Comparison of ENCODE assay signal across 8 mouse cellular contexts in genomic region chr5:114153490-114153889, GRCm38 (mm10). TPM values are rescaled to one million over a fixed set of nuclear protein-coding genes. Genes with fewer than 3 reads are reported as not detected.
DNase-seq lines count a peak whose midpoint lies in the region; ATAC-seq and TF ChIP-seq lines count a peak whose summit lies in the region.

No protein-coding gene starts in this region.

- intact Hi-C loops in left cerebral cortex, adult 2 months (cut with DNase I): no loop called here
- intact Hi-C loops in left cerebral cortex, postnatal 36 days (cut with DNase I): no loop called here

- peak; percentile 40; the same call in 1 of the 2 replicates for ATAC-seq in megakaryocyte-erythroid progenitor cell, adult 5-6 weeks (replicated peaks; ENCODE audit: low FRiP score, low TSS enrichment, poor library complexity, severe bottlenecking)
- ATAC-seq in activated CD4-positive, CD25-positive, alpha-beta regulatory T cell, adult 4 months: no peak

- H3K27ac ChIP-seq in left cerebral cortex, adult 2 months: no peak overlapping the region

- no peak overlapping the region for H3K4me3 ChIP-seq in left cerebral cortex, adult 2 months

- DNase-seq in left cerebral cortex, adult 2 months (ENCODE audit: extremely low spot score in 1 of 2, low spot score in 2 of 2): no peak
- DNase-seq in left cerebral cortex, postnatal 36 days (ENCODE audit: low spot score in 2 of 2): no peak
- DNase-seq in embryo, embryonic 10 days (ENCODE audit: low spot score): peak; percentile 68
- peak; percentile 31 for DNase-seq in induced T-regulatory cell, adult 2 months (ENCODE audit: low read depth)
- no peak for DNase-seq in frontal cortex, postnatal 25 days (ENCODE audit: low spot score in 2 of 2)
- no peak for DNase-seq in gastrocnemius, postnatal 4 days (ENCODE audit: low spot score in 2 of 2)

- peak; percentile 50 for TF ChIP-seq CTCF in left cerebral cortex, adult 2 months (IDR thresholded peaks at IDR 0.05)

RNA-seq across cellular contexts. Expression of gene Acacb, which starts 7.2 kb away (rescaled TPM):
- 1 to 10 TPM; 4.4 to 5.3 TPM for total RNA-seq in left cerebral cortex, adult 2 months (2021)
- 1 to 10 TPM; 3.9 to 6.9 TPM for total RNA-seq in left cerebral cortex, postnatal 36 days (2021)
- total RNA-seq in megakaryocyte-erythroid progenitor cell, adult 5-6 weeks (2014; fragmentation: Nextera tagmentation): 2.2 and 3.8 TPM in 2 replicates
- 0.27 and 0.28 TPM in 2 replicates for total RNA-seq in megakaryocyte-erythroid progenitor cell, adult 5-6 weeks (2017)
- polyA plus RNA-seq in activated CD4-positive, CD25-positive, alpha-beta regulatory T cell, adult 4 months (2017; shearing (Covaris generic)): 1 to 10 TPM in 1 of 2 experiments, under 1 TPM in 1; 0.95 to 3.1 TPM
- 10 to 100 TPM; 59.6 to 62.8 TPM for total RNA-seq in gastrocnemius, postnatal 4 days (2021)

RNA-seq across cellular contexts. Expression of gene Ung, which starts 23.3 kb away (rescaled TPM):
- total RNA-seq in left cerebral cortex, adult 2 months (2021): 1 to 10 TPM; 2.6 to 3.1 TPM
- 1 to 10 TPM; 3.3 to 5.3 TPM for total RNA-seq in left cerebral cortex, postnatal 36 days (2021)
- total RNA-seq in megakaryocyte-erythroid progenitor cell, adult 5-6 weeks (2014; fragmentation: Nextera tagmentation): 31.8 and 32.9 TPM in 2 replicates
- 26.4 and 28.8 TPM in 2 replicates for total RNA-seq in megakaryocyte-erythroid progenitor cell, adult 5-6 weeks (2017)
- 1 to 10 TPM; 6.5 to 9.0 TPM for polyA plus RNA-seq in activated CD4-positive, CD25-positive, alpha-beta regulatory T cell, adult 4 months (2017; shearing (Covaris generic))
- total RNA-seq in gastrocnemius, postnatal 4 days (2021): 10 to 100 TPM; 10.5 to 14.0 TPM

RNA-seq across cellular contexts. Expression of gene Alkbh2, which starts 25.5 kb away (rescaled TPM):
- total RNA-seq in left cerebral cortex, adult 2 months (2021): 1 to 10 TPM; 5.9 to 7.2 TPM
- 1 to 10 TPM; 6.0 to 7.4 TPM for total RNA-seq in left cerebral cortex, postnatal 36 days (2021)
- total RNA-seq in megakaryocyte-erythroid progenitor cell, adult 5-6 weeks (2014; fragmentation: Nextera tagmentation): 11.5 and 13.4 TPM in 2 replicates
- total RNA-seq in megakaryocyte-erythroid progenitor cell, adult 5-6 weeks (2017): 2.1 and 9.6 TPM in 2 replicates
- 1 to 10 TPM; 2.8 to 5.1 TPM for polyA plus RNA-seq in activated CD4-positive, CD25-positive, alpha-beta regulatory T cell, adult 4 months (2017; shearing (Covaris generic))
- total RNA-seq in gastrocnemius, postnatal 4 days (2021): 1 to 10 TPM; 3.3 to 3.4 TPM

Comparison
In these comparisons a context has a peak if more than half of its experiments do, and no peak if none do; other contexts are left out.
1. DNase-seq: peak in embryo, embryonic 10 days (single experiment) and induced T-regulatory cell, adult 2 months (single experiment); none in left cerebral cortex, adult 2 months (0 of 2), left cerebral cortex, postnatal 36 days (0 of 2), frontal cortex, postnatal 25 days (0 of 2) and gastrocnemius, postnatal 4 days (0 of 2).
2. RNA of gene Acacb, which starts 7.2 kb away (total RNA-seq): 59.6 to 62.8 TPM in gastrocnemius, postnatal 4 days; 3.9 to 6.9 TPM in left cerebral cortex, postnatal 36 days, 4.4 to 5.3 TPM in left cerebral cortex, adult 2 months and 0.27 to 3.8 TPM in megakaryocyte-erythroid progenitor cell, adult 5-6 weeks; every median in the first group is over 4 times any median in the second.